Mouse (Mus musculus): ENCODE measurements at regions not wholly inside any gene's neighbourhood (a gene's known extent, or its start where the extent isn't known, plus 50 kb on each side); places are given as distances from the start of the nearest gene placed in this dataset.

- no peak overlapping the region for H3K27ac ChIP-seq (ENCODE audit: insufficient read depth, low read depth, low read length)
- no peaks in the 10 kb centered on the region for H3K36me3 ChIP-seq (ENCODE audit: control insufficient read depth, insufficient read depth, low read length)
- 82% methylated on average over 4 of the region's 4 CpGs for WGBS
- H3K4me3 ChIP-seq (ENCODE audit: insufficient read depth, low read depth, low read length): no peak overlapping the region
- no peak for TF ChIP-seq POLR2A (IDR thresholded peaks at IDR 0.05; ENCODE audit: low read depth, low read length)
- TF ChIP-seq CTCF (conservative IDR thresholded peaks at IDR 0.05; ENCODE audit: insufficient read depth, insufficient read length, low read depth, low read length): no peak
- no peaks in the 10 kb centered on the region for H3K27me3 ChIP-seq (replicated peaks; ENCODE audit: control insufficient read depth, insufficient read depth, low read length)
- H3K4me1 ChIP-seq (ENCODE audit: control insufficient read depth, insufficient read depth, low read length): no peaks in the 10 kb centered on the region
- no peak for DNase-seq
These were observed 69.6 kb upstream of the Slc35b4 start for GRCm38 (mm10) chr6:34246512-34246911.

- 74% methylated on average over 3 of the region's 3 CpGs for WGBS
These were observed 66.1 kb upstream of the Slc35b4 start for GRCm38 (mm10) chr6:34243001-34243400.

DNA sequence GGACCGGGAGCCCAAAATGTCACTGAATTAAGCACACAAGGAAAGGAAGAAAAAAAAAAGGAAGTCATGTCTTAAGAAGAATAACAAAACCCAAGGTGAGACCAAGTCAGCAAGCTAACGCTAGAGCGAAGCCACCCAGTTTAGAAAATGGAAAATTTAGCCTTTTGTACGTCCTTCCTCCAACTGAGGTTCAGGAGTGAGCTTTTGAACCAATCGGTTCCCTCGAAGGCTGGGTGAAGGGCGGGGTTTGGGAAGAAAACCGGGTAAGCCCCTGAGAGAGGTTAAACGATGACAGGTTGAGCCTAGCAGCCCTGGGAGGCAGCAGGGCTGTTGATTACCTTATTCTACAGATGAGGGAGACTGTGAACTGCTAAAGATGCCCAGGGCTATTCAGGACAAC is 65.6 kb upstream of the Slc35b4 start:
- no peak for TF ChIP-seq POLR2A (IDR thresholded peaks at IDR 0.05; ENCODE audit: low read depth, low read length)
- TF ChIP-seq CTCF (conservative IDR thresholded peaks at IDR 0.05; ENCODE audit: insufficient read depth, insufficient read length, low read depth, low read length): no peak
- no peaks in the 10 kb centered on the region for H3K27me3 ChIP-seq (replicated peaks; ENCODE audit: control insufficient read depth, insufficient read depth, low read length)
- no peak overlapping the region for H3K4me3 ChIP-seq (ENCODE audit: insufficient read depth, low read depth, low read length)
- H3K36me3 ChIP-seq (ENCODE audit: control insufficient read depth, insufficient read depth, low read length): no peaks in the 10 kb centered on the region
- DNase-seq: no peak
- H3K4me1 ChIP-seq (ENCODE audit: control insufficient read depth, insufficient read depth, low read length): peaks cover 5% of the 10 kb centered on the region
- WGBS: 32% methylated on average over 9 of the region's 9 CpGs
- H3K27ac ChIP-seq (ENCODE audit: insufficient read depth, low read depth, low read length): no peak overlapping the region

More at GRCm38 (mm10) chr6:34243001-34243400, 66.1 kb upstream of the Slc35b4 start:
- Histone ChIP-seq H3K36me3 (ENCODE audit: control insufficient read depth, insufficient read depth, low read length) (no peaks in the 10 kb centered on the region), H3K4me3 (ENCODE audit: insufficient read depth, low read depth, low read length) (no peak overlapping the region), H3K4me1 (ENCODE audit: control insufficient read depth, insufficient read depth, low read length) (peaks cover under 1% of the 10 kb centered on the region; the same call in 1 of the 2 replicates), H3K27ac (ENCODE audit: insufficient read depth, low read depth, low read length) (no peak overlapping the region), H3K27me3 (replicated peaks; ENCODE audit: control insufficient read depth, insufficient read depth, low read length) (no peaks in the 10 kb centered on the region)
- peak; percentile 23 for DNase-seq
- TF ChIP-seq POLR2A (IDR thresholded peaks at IDR 0.05; ENCODE audit: low read depth, low read length): no peak
- TF ChIP-seq CTCF (conservative IDR thresholded peaks at IDR 0.05; ENCODE audit: insufficient read depth, insufficient read length, low read depth, low read length): no peak

DNA sequence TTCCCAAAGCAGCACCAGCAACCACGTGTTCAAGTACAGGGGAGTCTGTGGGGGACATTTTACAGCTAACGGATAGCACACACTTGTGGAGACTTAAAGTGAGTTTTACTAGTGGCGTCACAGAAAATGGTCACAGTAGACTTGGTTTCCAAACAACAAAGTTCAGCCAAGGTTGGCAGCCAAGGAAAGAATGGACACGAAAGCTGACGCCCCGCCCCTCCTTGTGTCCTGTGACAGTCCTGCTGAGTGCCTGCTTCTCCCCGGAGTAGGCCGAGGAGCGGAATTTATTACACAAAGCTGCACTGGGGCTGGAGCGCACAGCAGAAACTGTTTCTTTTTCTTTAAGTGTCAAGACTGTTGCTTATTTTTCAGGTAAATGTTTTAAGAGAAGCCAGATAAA is 58.2 kb upstream of the Slc35b4 start:
- H3K36me3 ChIP-seq (ENCODE audit: control insufficient read depth, insufficient read depth, low read length): no peaks in the 10 kb centered on the region
- no peaks in the 10 kb centered on the region for H3K27me3 ChIP-seq (replicated peaks; ENCODE audit: control insufficient read depth, insufficient read depth, low read length)
- peak; percentile 75 for DNase-seq
- H3K27ac ChIP-seq (ENCODE audit: insufficient read depth, low read depth, low read length): no peak overlapping the region; the same call in 1 of the 2 replicates
- WGBS: 42% methylated on average over 10 of the region's 10 CpGs
- peaks cover 16% of the 10 kb centered on the region for H3K4me1 ChIP-seq (ENCODE audit: control insufficient read depth, insufficient read depth, low read length)
- TF ChIP-seq POLR2A (IDR thresholded peaks at IDR 0.05; ENCODE audit: low read depth, low read length): no peak
- TF ChIP-seq CTCF (conservative IDR thresholded peaks at IDR 0.05; ENCODE audit: insufficient read depth, insufficient read length, low read depth, low read length): no peak
- no peak overlapping the region for H3K4me3 ChIP-seq (ENCODE audit: insufficient read depth, low read depth, low read length)

- Histone ChIP-seq H3K4me1 (ENCODE audit: control insufficient read depth, insufficient read depth, low read length) (peaks cover 16% of the 10 kb centered on the region), H3K36me3 (ENCODE audit: control insufficient read depth, insufficient read depth, low read length) (no peaks in the 10 kb centered on the region), H3K27me3 (replicated peaks; ENCODE audit: control insufficient read depth, insufficient read depth, low read length) (no peaks in the 10 kb centered on the region), H3K27ac (ENCODE audit: insufficient read depth, low read depth, low read length) (no peak overlapping the region; the same call in 1 of the 2 replicates), H3K4me3 (ENCODE audit: insufficient read depth, low read depth, low read length) (no peak overlapping the region)
- 65% methylated on average over 5 of the region's 5 CpGs for WGBS
- no peak for DNase-seq
- TF ChIP-seq CTCF (conservative IDR thresholded peaks at IDR 0.05; ENCODE audit: insufficient read depth, insufficient read length, low read depth, low read length) (no peak), POLR2A (IDR thresholded peaks at IDR 0.05; ENCODE audit: low read depth, low read length) (no peak)
These were observed 57.6 kb upstream of the Slc35b4 start for GRCm38 (mm10) chr6:34234443-34235020.

- H3K36me3 ChIP-seq (ENCODE audit: control insufficient read depth, insufficient read depth, low read length): no peaks in the 10 kb centered on the region
These were observed 54.0 kb upstream of the Slc35b4 start for GRCm38 (mm10) chr6:34230768-34231381.

DNA sequence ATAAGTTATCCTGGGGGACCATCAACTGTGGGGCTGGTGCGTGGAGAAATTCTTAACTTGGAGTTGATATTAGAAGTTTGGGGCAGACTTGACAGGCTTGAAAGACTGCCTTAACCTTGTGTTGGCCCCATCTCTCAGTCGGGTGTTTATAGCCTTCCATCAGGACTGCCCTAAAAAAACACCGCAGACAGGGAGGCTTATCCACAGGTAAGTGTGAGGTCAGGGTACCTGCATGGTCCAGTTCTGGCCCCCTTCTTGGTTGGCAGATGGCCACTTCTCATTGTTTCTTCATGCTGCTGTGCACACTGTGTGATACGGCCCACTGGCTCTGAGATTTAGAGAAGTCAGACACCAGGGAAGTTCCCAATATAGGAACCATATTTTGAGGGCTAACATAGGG is 50.2 kb upstream of the Slc35b4 start:
- TF ChIP-seq POLR2A (IDR thresholded peaks at IDR 0.05; ENCODE audit: low read depth, low read length) (no peak), CTCF (conservative IDR thresholded peaks at IDR 0.05; ENCODE audit: insufficient read depth, insufficient read length, low read depth, low read length) (no peak)
- DNase-seq: peak; percentile 19
- no peaks in the 10 kb centered on the region for H3K4me1 ChIP-seq (ENCODE audit: control insufficient read depth, insufficient read depth, low read length)
- WGBS: 38% methylated on average over 4 of the region's 4 CpGs
- H3K36me3 ChIP-seq (ENCODE audit: control insufficient read depth, insufficient read depth, low read length): no peaks in the 10 kb centered on the region
- H3K27ac ChIP-seq (ENCODE audit: insufficient read depth, low read depth, low read length): no peak overlapping the region
- no peaks in the 10 kb centered on the region for H3K27me3 ChIP-seq (replicated peaks; ENCODE audit: control insufficient read depth, insufficient read depth, low read length)
- no peak overlapping the region for H3K4me3 ChIP-seq (ENCODE audit: insufficient read depth, low read depth, low read length)

More at GRCm38 (mm10) chr6:34230768-34231381, 54.0 kb upstream of the Slc35b4 start:
- TF ChIP-seq POLR2A (IDR thresholded peaks at IDR 0.05; ENCODE audit: low read depth, low read length): no peak
- peak; percentile 78 for TF ChIP-seq CTCF (conservative IDR thresholded peaks at IDR 0.05; ENCODE audit: insufficient read depth, insufficient read length, low read depth, low read length)
- peak; percentile 69 for DNase-seq
- WGBS: 23% methylated on average over 13 of the region's 13 CpGs
- no peaks in the 10 kb centered on the region for H3K27me3 ChIP-seq (replicated peaks; ENCODE audit: control insufficient read depth, insufficient read depth, low read length)
- no peak overlapping the region for H3K27ac ChIP-seq (ENCODE audit: insufficient read depth, low read depth, low read length)
- peaks cover 6% of the 10 kb centered on the region; the same call in 1 of the 2 replicates for H3K4me1 ChIP-seq (ENCODE audit: control insufficient read depth, insufficient read depth, low read length)
- H3K4me3 ChIP-seq (ENCODE audit: insufficient read depth, low read depth, low read length): no peak overlapping the region
